Mouse (Mus musculus): Measurements from ENCODE around the gene Nppa. TPM values are rescaled to one million over a fixed set of nuclear protein-coding genes. Genes with fewer than 3 reads are reported as not detected.
"Not testable (repeated sequence)": the region's sequence is repeated elsewhere in the genome, so short reads cannot be mapped to it uniquely, and the experiment has no call there.

Gene Nppa
- total RNA-seq, 2 experiments from 2014 or later: 613 to 1,804 TPM

- intact Hi-C loops (cut with DNase I): loop anchor here (1.0 kb wide), 1 partner anchor 48 kb away; no protein-coding TSS in a partner anchor
- DNase-seq: peak; percentile 75 to 80
Measured at GRCm38 (mm10) chr4:148008412-148008811, 7.9 kb downstream of the Nppa start.

GRCm38 (mm10) chr4:148009641-148010040, 9.1 kb downstream of the Nppa start:
- intact Hi-C loops (cut with DNase I): no loop called here
- no peak for DNase-seq

- no peak for DNase-seq
- intact Hi-C loops (cut with DNase I): no loop called here
Measured at GRCm38 (mm10) chr4:148011332-148011731, 10.8 kb downstream of the Nppa start.

GRCm38 (mm10) chr4:148012216-148012615, 11.7 kb downstream of the Nppa start:
- intact Hi-C loops (cut with DNase I): no loop called here

GRCm38 (mm10) chr4:148015418-148015817, 14.9 kb downstream of the Nppa start:
- DNase-seq: peak in 1 of 2 experiments; percentile 23
- intact Hi-C loops (cut with DNase I): no loop called here

More at GRCm38 (mm10) chr4:148012216-148012615, 11.7 kb downstream of the Nppa start:
- DNase-seq: no peak

GRCm38 (mm10) chr4:148016981-148017380, 16.5 kb downstream of the Nppa start:
- intact Hi-C loops (cut with DNase I): no loop called here
- no peak for DNase-seq

- no peak for DNase-seq
- intact Hi-C loops (cut with DNase I): no loop called here
Measured at GRCm38 (mm10) chr4:148018410-148018809, 17.9 kb downstream of the Nppa start.

- DNase-seq: no peak
- intact Hi-C loops (cut with DNase I): no loop called here
Measured at GRCm38 (mm10) chr4:148024003-148024402, 23.5 kb downstream of the Nppa start.

GRCm38 (mm10) chr4:148029297-148029696, 28.8 kb downstream of the Nppa start:
- intact Hi-C loops (cut with DNase I): no loop called here
- DNase-seq: no peak

GRCm38 (mm10) chr4:148030506-148030905, 30.0 kb downstream of the Nppa start:
- no peak for DNase-seq
- intact Hi-C loops (cut with DNase I): no loop called here

- intact Hi-C loops (cut with DNase I): no loop called here
- no peak for DNase-seq
Measured at GRCm38 (mm10) chr4:148033858-148034410, 33.4 kb downstream of the Nppa start.

- intact Hi-C loops (cut with DNase I): no loop called here
- DNase-seq: no peak
Measured at GRCm38 (mm10) chr4:148035440-148035839, 34.9 kb downstream of the Nppa start.

- DNase-seq: no peak
- intact Hi-C loops (cut with DNase I): no loop called here
Measured at GRCm38 (mm10) chr4:148038079-148038599, 37.6 kb downstream of the Nppa start.

GRCm38 (mm10) chr4:148038600-148039253, 38.2 kb downstream of the Nppa start, which contains the start of the genes Clcn6 and Mthfr:
Gene Clcn6 (minus strand): TSS chr4:148038821.
Gene Mthfr (plus strand): TSS chr4:148039077.
- peak; percentile 100 for DNase-seq
- intact Hi-C loops (cut with DNase I): no loop called here

- peak; percentile 23 to 30 for DNase-seq
- intact Hi-C loops (cut with DNase I): no loop called here
Measured at GRCm38 (mm10) chr4:148039254-148040028, 38.9 kb downstream of the Nppa start.

- intact Hi-C loops (cut with DNase I): no loop called here
- peak; percentile 40 to 48 for DNase-seq
Measured at GRCm38 (mm10) chr4:148040029-148040830, 39.7 kb downstream of the Nppa start.

- peak; percentile 80 for DNase-seq
- intact Hi-C loops (cut with DNase I): no loop called here
Measured at GRCm38 (mm10) chr4:148040933-148041610, 40.5 kb downstream of the Nppa start.

GRCm38 (mm10) chr4:148041611-148042191, 41.2 kb downstream of the Nppa start:
- intact Hi-C loops (cut with DNase I): no loop called here
- peak; percentile 69 for DNase-seq

GRCm38 (mm10) chr4:148043327-148043726, 42.8 kb downstream of the Nppa start:
- intact Hi-C loops (cut with DNase I); DNase-seq: not testable (repeated sequence)

Data from heart, postnatal 10 days (tissue).